8 mouse cellular contexts compared by ENCODE assay signal in genomic region chr5:145231893-145232411, GRCm38 (mm10). TPM values are rescaled to one million over a fixed set of nuclear protein-coding genes. Genes with fewer than 3 reads are reported as not detected.
DNase-seq lines count a peak whose midpoint lies in the region; ATAC-seq and TF ChIP-seq lines count a peak whose summit lies in the region.

No protein-coding gene starts in this region.

- peaks cover 29% of the 10 kb centered on the region for H3K36me3 ChIP-seq in heart, embryonic 16.5 days (ENCODE audit: control insufficient read depth, insufficient read depth)
- H3K36me3 ChIP-seq in embryonic facial prominence, embryonic 15.5 days, result peaks cover 31% of the 10 kb centered on the region
- peaks cover 35% of the 10 kb centered on the region for H3K36me3 ChIP-seq in limb, embryonic 12.5 days

- H3K9ac ChIP-seq in heart, embryonic 16.5 days (ENCODE audit: low read length), result peak overlapping the region; percentile 100
- H3K9ac ChIP-seq in embryonic facial prominence, embryonic 15.5 days, result peak overlapping the region; percentile 98
- peak overlapping the region; percentile 98 for H3K9ac ChIP-seq in limb, embryonic 12.5 days (replicated peaks)

- peak; percentile 35 for ATAC-seq in heart, embryonic 16.5 days (replicated peaks; ENCODE audit: extremely low read depth, insufficient read depth, low FRiP score)
- peak; percentile 74 for ATAC-seq in embryonic facial prominence, embryonic 15.5 days (ENCODE audit: insufficient number of reproducible peaks, low FRiP score, low TSS enrichment, low read depth)
- peak; percentile 56 for ATAC-seq in limb, embryonic 12.5 days (ENCODE audit: insufficient number of reproducible peaks, insufficient read depth, low FRiP score, low TSS enrichment, low read depth)

- H3K27me3 ChIP-seq in heart, embryonic 16.5 days (ENCODE audit: control insufficient read depth, insufficient read depth, low read length), result no peaks in the 10 kb centered on the region
- no peaks in the 10 kb centered on the region for H3K27me3 ChIP-seq in embryonic facial prominence, embryonic 15.5 days
- H3K27me3 ChIP-seq in limb, embryonic 12.5 days, result no peaks in the 10 kb centered on the region

- intact Hi-C loops in heart, postnatal 36 days (cut with DNase I), result loop anchor here (2.0 to 5.0 kb wide), 4 partner anchors 27 to 63 kb away; partner anchors contain the start of genes Atp5j2, Zkscan5 and Zscan25

- no peak for DNase-seq in heart, postnatal 36 days
- DNase-seq in MN1 (ENCODE audit: low spot score), result peak; percentile 73
- DNase-seq in spleen, postnatal 10 days (ENCODE audit: low spot score in 2 of 2), result no peak
- DNase-seq in right cerebral cortex, postnatal 36 days (ENCODE audit: low spot score in 2 of 2), result no peak

- WGBS in heart, embryonic 16.5 days, result 0% methylated on average over 42 of the region's 49 CpGs
- under 1% methylated on average over 42 of the region's 49 CpGs for WGBS in embryonic facial prominence, embryonic 15.5 days
- WGBS in limb, embryonic 12.5 days, result under 1% methylated on average over 47 of the region's 49 CpGs
- WGBS in olfactory bulb, adult 2 months, result 1% methylated on average over 48 of the region's 49 CpGs

- H3K4me1 ChIP-seq in heart, embryonic 16.5 days (ENCODE audit: control insufficient read depth, insufficient read depth, low read length), result peaks cover 14% of the 10 kb centered on the region
- peaks cover 13% of the 10 kb centered on the region for H3K4me1 ChIP-seq in embryonic facial prominence, embryonic 15.5 days
- peaks cover 16% of the 10 kb centered on the region; the same call in 1 of the 2 replicates for H3K4me1 ChIP-seq in limb, embryonic 12.5 days (replicated peaks)
- H3K4me1 ChIP-seq in olfactory bulb, adult 2 months (ENCODE audit: control insufficient read depth, insufficient read depth, low read length), result peaks cover 7% of the 10 kb centered on the region; the same call in 1 of the 2 replicates

- H3K9me3 ChIP-seq in heart, embryonic 16.5 days (replicated peaks; ENCODE audit: control insufficient read depth, low read length), result no peaks in the 10 kb centered on the region
- no peaks in the 10 kb centered on the region for H3K9me3 ChIP-seq in embryonic facial prominence, embryonic 15.5 days (replicated peaks)
- H3K9me3 ChIP-seq in limb, embryonic 12.5 days, result no peaks in the 10 kb centered on the region

- H3K4me3 ChIP-seq in heart, embryonic 16.5 days (ENCODE audit: low read length), result peak overlapping the region; percentile 100
- peak overlapping the region; percentile 97 for H3K4me3 ChIP-seq in embryonic facial prominence, embryonic 15.5 days (replicated peaks)
- peak overlapping the region; percentile 99 for H3K4me3 ChIP-seq in limb, embryonic 12.5 days (replicated peaks)
- peak overlapping the region; percentile 64 for H3K4me3 ChIP-seq in olfactory bulb, adult 2 months (ENCODE audit: insufficient read depth, low read depth, low read length)

- peak overlapping the region; percentile 84 for H3K4me2 ChIP-seq in heart, embryonic 16.5 days (ENCODE audit: low read depth, low read length)
- peak overlapping the region; percentile 74 for H3K4me2 ChIP-seq in embryonic facial prominence, embryonic 15.5 days (replicated peaks)
- peak overlapping the region; percentile 77 for H3K4me2 ChIP-seq in limb, embryonic 12.5 days

- TF ChIP-seq CTCF in olfactory bulb, adult 2 months (IDR thresholded peaks at IDR 0.05; ENCODE audit: insufficient read depth, low read depth, low read length), result no peak

- TF ChIP-seq POLR2A in olfactory bulb, adult 2 months (IDR thresholded peaks at IDR 0.05; ENCODE audit: insufficient read depth, low read depth, low read length), result no peak

- H3K27ac ChIP-seq in heart, embryonic 16.5 days (ENCODE audit: low read length), result peak overlapping the region; percentile 98
- H3K27ac ChIP-seq in embryonic facial prominence, embryonic 15.5 days (replicated peaks), result peak overlapping the region; percentile 89
- peak overlapping the region; percentile 87 for H3K27ac ChIP-seq in limb, embryonic 12.5 days
- peak overlapping the region; percentile 56 for H3K27ac ChIP-seq in olfactory bulb, adult 2 months (ENCODE audit: insufficient read depth, low read depth, low read length)

RNA-seq across cellular contexts. Expression of gene Zfp655, which starts 0.4 kb away (rescaled TPM):
- 30.0 and 31.9 TPM in 2 replicates for polyA plus RNA-seq in heart, embryonic 16.5 days (2015; fragmentation: Nextera tagmentation; extraction: Ambion mirVana)
- total RNA-seq in heart, postnatal 36 days (2021), result 10 to 100 TPM; 27.7 to 31.3 TPM
- polyA plus RNA-seq in embryonic facial prominence, embryonic 15.5 days (2015; fragmentation: Nextera tagmentation; extraction: Ambion mirVana), result 33.4 and 37.1 TPM in 2 replicates
- 34.2 and 34.8 TPM in 2 replicates for polyA plus RNA-seq in limb, embryonic 12.5 days (2016; fragmentation: Nextera tagmentation; extraction: Ambion mirVana)
- not detected in 2 replicates for polyA plus RNA-seq in olfactory bulb, adult 2 months (2012; ENCODE audit: insufficient read depth, insufficient read length, low replicate concordance, missing spikeins)

RNA-seq across cellular contexts. Expression of gene Zkscan5, which starts 27.6 kb away (rescaled TPM):
- 9.8 and 9.9 TPM in 2 replicates for polyA plus RNA-seq in heart, embryonic 16.5 days (2015; fragmentation: Nextera tagmentation; extraction: Ambion mirVana)
- 10 to 100 TPM in 1 of 2 experiments, 1 to 10 TPM in 1; 9.5 to 10.1 TPM for total RNA-seq in heart, postnatal 36 days (2021)
- 13.6 and 13.7 TPM in 2 replicates for polyA plus RNA-seq in embryonic facial prominence, embryonic 15.5 days (2015; fragmentation: Nextera tagmentation; extraction: Ambion mirVana)
- polyA plus RNA-seq in limb, embryonic 12.5 days (2016; fragmentation: Nextera tagmentation; extraction: Ambion mirVana), result 21.5 and 21.8 TPM in 2 replicates
- not detected in 2 replicates for polyA plus RNA-seq in olfactory bulb, adult 2 months (2012; ENCODE audit: insufficient read depth, insufficient read length, low replicate concordance, missing spikeins)

RNA-seq across cellular contexts. Expression of gene Zkscan14, which starts 30.3 kb away (rescaled TPM):
- polyA plus RNA-seq in heart, embryonic 16.5 days (2015; fragmentation: Nextera tagmentation; extraction: Ambion mirVana), result 7.0 and 8.0 TPM in 2 replicates
- total RNA-seq in heart, postnatal 36 days (2021), result 1 to 10 TPM; 6.5 to 8.5 TPM
- 11.8 and 12.5 TPM in 2 replicates for polyA plus RNA-seq in embryonic facial prominence, embryonic 15.5 days (2015; fragmentation: Nextera tagmentation; extraction: Ambion mirVana)
- 8.2 and 9.1 TPM in 2 replicates for polyA plus RNA-seq in limb, embryonic 12.5 days (2016; fragmentation: Nextera tagmentation; extraction: Ambion mirVana)
- not detected in 2 replicates for polyA plus RNA-seq in olfactory bulb, adult 2 months (2012; ENCODE audit: insufficient read depth, insufficient read length, low replicate concordance, missing spikeins)

RNA-seq across cellular contexts. Expression of gene Atp5j2, which starts 40.1 kb away (rescaled TPM):
- 1,156 and 1,380 TPM in 2 replicates for polyA plus RNA-seq in heart, embryonic 16.5 days (2015; fragmentation: Nextera tagmentation; extraction: Ambion mirVana)
- total RNA-seq in heart, postnatal 36 days (2021), result 1,000 to 10,000 TPM; 1,102 to 1,127 TPM
- 616 and 640 TPM in 2 replicates for polyA plus RNA-seq in embryonic facial prominence, embryonic 15.5 days (2015; fragmentation: Nextera tagmentation; extraction: Ambion mirVana)
- polyA plus RNA-seq in limb, embryonic 12.5 days (2016; fragmentation: Nextera tagmentation; extraction: Ambion mirVana), result 603 and 604 TPM in 2 replicates
- polyA plus RNA-seq in olfactory bulb, adult 2 months (2012; ENCODE audit: insufficient read depth, insufficient read length, low replicate concordance, missing spikeins), result not detected in 2 replicates

RNA-seq across cellular contexts. Expression of gene Zscan25, which starts 48.3 kb away (rescaled TPM):
- polyA plus RNA-seq in heart, embryonic 16.5 days (2015; fragmentation: Nextera tagmentation; extraction: Ambion mirVana), result 0.51 and 0.64 TPM in 2 replicates
- total RNA-seq in heart, postnatal 36 days (2021), result 10 to 100 TPM in 1 of 2 experiments, 1 to 10 TPM in 1; 10.0 to 11.1 TPM
- 0.61 and 0.83 TPM in 2 replicates for polyA plus RNA-seq in embryonic facial prominence, embryonic 15.5 days (2015; fragmentation: Nextera tagmentation; extraction: Ambion mirVana)
- 0.38 and 0.46 TPM in 2 replicates for polyA plus RNA-seq in limb, embryonic 12.5 days (2016; fragmentation: Nextera tagmentation; extraction: Ambion mirVana)
- not detected in 2 replicates for polyA plus RNA-seq in olfactory bulb, adult 2 months (2012; ENCODE audit: insufficient read depth, insufficient read length, low replicate concordance, missing spikeins)

Comparison
In these comparisons a context has a peak if more than half of its experiments do, and no peak if none do; other contexts are left out.
1. RNA of gene Zkscan5, which starts 27.6 kb away (polyA plus RNA-seq): 21.5 to 21.8 TPM in limb, embryonic 12.5 days, 13.6 to 13.7 TPM in embryonic facial prominence, embryonic 15.5 days and 9.8 to 9.9 TPM in heart, embryonic 16.5 days; not detected in olfactory bulb, adult 2 months; every median in the first group is over 10 times any median in the second.
2. Peak in every context shown above with its lines, with median percentiles within 50 percentile points of each other: ATAC-seq, H3K27ac ChIP-seq, H3K4me2 ChIP-seq, H3K4me3 ChIP-seq and H3K9ac ChIP-seq.